Mouse (Mus musculus) spleen, adult 2 months (tissue): Measurements from ENCODE around the gene Vsx1.

Source experiments
- CTCF ChIP-seq: fragments of 200-500 bp; IDR thresholded peaks from 2 replicates; pipeline ENCODE4 v1.5.1; 2011; ENCODE audit warnings: mild to moderate bottlenecking, inconsistent platforms; ENCODE audit not compliant: insufficient read depth, insufficient read length, insufficient replicate concordance; ENCODE audit errors: extremely low read depth
- POLR2A ChIP-seq: fragments of 200-500 bp; IDR thresholded peaks from 2 replicates; pipeline ENCODE4 v1.6.1; 2011; ENCODE audit warnings: low read depth, low read length, inconsistent platforms

DNA sequence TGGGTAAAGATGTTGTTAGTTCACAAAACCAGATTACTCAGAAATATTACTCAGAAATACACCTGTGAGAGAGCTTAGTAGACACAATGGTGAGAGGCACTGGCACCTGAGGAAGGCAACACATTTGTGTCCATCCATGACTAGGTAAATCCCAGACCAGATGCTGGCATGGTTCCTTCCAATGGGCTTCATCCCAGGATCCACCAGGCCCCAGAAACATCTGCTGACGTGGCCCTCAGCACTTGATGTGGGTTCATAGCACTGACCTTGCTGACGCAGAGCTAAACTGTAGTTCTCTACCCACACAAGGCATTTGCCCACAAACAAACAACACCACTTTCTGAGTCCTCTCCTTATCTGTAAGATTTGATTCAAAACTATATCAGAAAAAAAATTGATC lies 34.3 kb downstream of the Vsx1 start:
- no peak for TF ChIP-seq CTCF
- no peak for TF ChIP-seq POLR2A
